Mouse (Mus musculus): ENCODE measurements around the gene B4galt3. TPM values are rescaled to one million over a fixed set of nuclear protein-coding genes. Genes with fewer than 3 reads are reported as not detected.
A peak's percentile ranks its signal among the peaks of the same experiment; 100 is the strongest.

B4galt3 gene
- polyA plus RNA-seq, 1 experiment from 2014 or later: 56.5 TPM

DNA sequence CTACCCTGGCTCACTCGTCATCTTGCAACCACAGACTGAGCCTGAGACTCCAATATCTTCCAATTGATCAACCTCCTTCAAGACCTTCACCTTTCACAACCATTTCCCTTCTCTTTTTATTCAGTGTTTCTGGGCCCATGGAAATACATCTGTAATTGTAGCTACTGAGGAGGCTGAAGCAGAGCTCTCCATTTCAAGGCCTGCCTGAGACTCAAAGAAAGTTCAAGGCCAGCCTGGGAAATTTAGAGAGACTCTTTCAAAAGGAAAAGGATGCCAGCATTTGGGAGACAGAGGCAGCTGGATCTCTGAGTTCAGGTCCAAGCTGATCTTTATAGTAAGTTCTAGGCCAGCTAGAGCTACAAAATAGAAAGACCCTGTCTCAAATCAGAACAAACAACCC lies 42.2 kb upstream of the B4galt3 start:
- Histone ChIP-seq H3K36me3 (ENCODE audit: control insufficient read depth, insufficient read depth, low read length) (no peaks in the 10 kb centered on the region), H3K9ac (ENCODE audit: low read depth, low read length) (no peak overlapping the region), H3K4me2 (ENCODE audit: low read depth, low read length) (no peak overlapping the region), H3K27me3 (replicated peaks; ENCODE audit: control insufficient read depth, insufficient read depth, low read length) (no peaks in the 10 kb centered on the region), H3K27ac (ENCODE audit: low read length) (no peak overlapping the region), H3K4me1 (ENCODE audit: control insufficient read depth, insufficient read depth, low read length) (peaks cover 3% of the 10 kb centered on the region), H3K9me3 (ENCODE audit: control insufficient read depth, low read length) (no peaks in the 10 kb centered on the region), H3K4me3 (ENCODE audit: low read length) (no peak overlapping the region)
- no peak for ATAC-seq
- 92% methylated on average over 1 of the region's 1 CpGs for WGBS

- Histone ChIP-seq H3K9ac (ENCODE audit: low read depth, low read length) (no peak overlapping the region), H3K27ac (ENCODE audit: low read length) (no peak overlapping the region), H3K27me3 (replicated peaks; ENCODE audit: control insufficient read depth, insufficient read depth, low read length) (no peaks in the 10 kb centered on the region), H3K4me2 (ENCODE audit: low read depth, low read length) (no peak overlapping the region), H3K4me1 (ENCODE audit: control insufficient read depth, insufficient read depth, low read length) (no peaks in the 10 kb centered on the region; the same call in 1 of the 2 replicates), H3K36me3 (ENCODE audit: control insufficient read depth, insufficient read depth, low read length) (0 out of 2 replicates have a peak, but pooled peaks cover 3% of the 10 kb centered on the region), H3K9me3 (ENCODE audit: control insufficient read depth, low read length) (no peaks in the 10 kb centered on the region), H3K4me3 (ENCODE audit: low read length) (no peak overlapping the region)
- ATAC-seq: no peak
- 60% methylated on average over 6 of the region's 6 CpGs for WGBS
Observed at GRCm38 (mm10) chr1:171229750-171230149, 40.4 kb upstream of the B4galt3 start.

- ATAC-seq: no peak
- Histone ChIP-seq H3K4me1 (ENCODE audit: control insufficient read depth, insufficient read depth, low read length) (no peaks in the 10 kb centered on the region; the same call in 1 of the 2 replicates), H3K27me3 (replicated peaks; ENCODE audit: control insufficient read depth, insufficient read depth, low read length) (no peaks in the 10 kb centered on the region), H3K4me3 (ENCODE audit: low read length) (no peak overlapping the region), H3K4me2 (ENCODE audit: low read depth, low read length) (no peak overlapping the region), H3K27ac (ENCODE audit: low read length) (no peak overlapping the region), H3K9me3 (ENCODE audit: control insufficient read depth, low read length) (no peaks in the 10 kb centered on the region), H3K9ac (ENCODE audit: low read depth, low read length) (no peak overlapping the region), H3K36me3 (ENCODE audit: control insufficient read depth, insufficient read depth, low read length) (peaks cover 8% of the 10 kb centered on the region; the same call in 1 of the 2 replicates)
- 69% methylated on average over 3 of the region's 3 CpGs for WGBS
Observed at GRCm38 (mm10) chr1:171230215-171230614, 39.9 kb upstream of the B4galt3 start.

GRCm38 (mm10) chr1:171231844-171232243 lies 38.3 kb upstream of the B4galt3 start:
- Histone ChIP-seq H3K27me3 (replicated peaks; ENCODE audit: control insufficient read depth, insufficient read depth, low read length) (no peaks in the 10 kb centered on the region), H3K9me3 (ENCODE audit: control insufficient read depth, low read length) (no peaks in the 10 kb centered on the region), H3K4me2 (ENCODE audit: low read depth, low read length) (no peak overlapping the region), H3K4me1 (ENCODE audit: control insufficient read depth, insufficient read depth, low read length) (no peaks in the 10 kb centered on the region), H3K4me3 (ENCODE audit: low read length) (no peak overlapping the region), H3K9ac (ENCODE audit: low read depth, low read length) (no peak overlapping the region), H3K36me3 (ENCODE audit: control insufficient read depth, insufficient read depth, low read length) (peaks cover 17% of the 10 kb centered on the region; the same call in 1 of the 2 replicates), H3K27ac (ENCODE audit: low read length) (no peak overlapping the region)
- 73% methylated on average over 4 of the region's 4 CpGs for WGBS
- ATAC-seq: no peak

DNA sequence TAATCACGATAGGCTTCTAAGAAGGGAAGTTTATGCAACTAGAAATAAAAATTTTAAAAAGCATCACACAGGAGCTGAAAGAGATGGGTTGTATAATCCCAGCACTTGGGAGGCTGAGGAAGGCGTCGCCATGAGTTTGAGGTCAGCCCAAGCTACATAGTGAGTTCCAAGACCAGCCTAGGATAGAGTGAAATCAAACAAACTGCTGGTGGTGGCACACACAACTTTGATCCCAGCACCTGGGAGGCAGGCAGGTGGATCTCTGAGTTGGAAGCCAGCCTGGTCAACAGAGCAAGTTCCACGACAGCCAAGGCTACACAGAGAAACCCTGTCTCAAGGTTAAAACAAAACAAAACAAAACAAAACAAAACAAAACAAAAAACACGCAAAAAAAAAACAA lies 37.8 kb upstream of the B4galt3 start:
- H3K4me3 ChIP-seq (ENCODE audit: low read length): no peak overlapping the region
- no peak overlapping the region for H3K9ac ChIP-seq (ENCODE audit: low read depth, low read length)
- 81% methylated on average over 5 of the region's 5 CpGs for WGBS
- no peak overlapping the region for H3K27ac ChIP-seq (ENCODE audit: low read length)
- no peak for ATAC-seq
- H3K36me3 ChIP-seq (ENCODE audit: control insufficient read depth, insufficient read depth, low read length): peaks cover 22% of the 10 kb centered on the region
- no peaks in the 10 kb centered on the region for H3K27me3 ChIP-seq (replicated peaks; ENCODE audit: control insufficient read depth, insufficient read depth, low read length)
- no peaks in the 10 kb centered on the region for H3K9me3 ChIP-seq (ENCODE audit: control insufficient read depth, low read length)
- H3K4me1 ChIP-seq (ENCODE audit: control insufficient read depth, insufficient read depth, low read length): no peaks in the 10 kb centered on the region
- no peak overlapping the region for H3K4me2 ChIP-seq (ENCODE audit: low read depth, low read length)

GRCm38 (mm10) chr1:171232800-171233730 lies 37.1 kb upstream of the B4galt3 start:
- 75% methylated on average over 12 of the region's 12 CpGs for WGBS

GRCm38 (mm10) chr1:171234126-171234525 lies 36.0 kb upstream of the B4galt3 start, which contains the start of gene Fcer1g:
Gene Fcer1g (minus strand): TSS chr1:171234365.
- 92% methylated on average over 14 of the region's 14 CpGs for WGBS
- H3K9ac ChIP-seq (ENCODE audit: low read depth, low read length): no peak within 1 kb of the TSS
- ATAC-seq: no peak
- 0 out of 2 replicates have a peak within 1 kb of the TSS, but pooled peaks have one; percentile 4 for H3K4me3 ChIP-seq (ENCODE audit: low read length)
- H3K27me3 ChIP-seq (replicated peaks; ENCODE audit: control insufficient read depth, insufficient read depth, low read length): no peaks in the 10 kb centered on the region
- H3K27ac ChIP-seq (ENCODE audit: low read length): 0 out of 2 replicates have a peak within 1 kb of the TSS, but pooled peaks have one; percentile 21
- no peaks in the 10 kb centered on the region for H3K9me3 ChIP-seq (ENCODE audit: control insufficient read depth, low read length)
- H3K4me2 ChIP-seq (ENCODE audit: low read depth, low read length): no peak within 1 kb of the TSS
- H3K36me3 ChIP-seq (ENCODE audit: control insufficient read depth, insufficient read depth, low read length): peaks cover 31% of the 10 kb centered on the region
- H3K4me1 ChIP-seq (ENCODE audit: control insufficient read depth, insufficient read depth, low read length): no peaks in the 10 kb centered on the region

More at GRCm38 (mm10) chr1:171232800-171233730, 37.1 kb upstream of the B4galt3 start:
- Histone ChIP-seq H3K4me1 (ENCODE audit: control insufficient read depth, insufficient read depth, low read length) (no peaks in the 10 kb centered on the region), H3K9ac (ENCODE audit: low read depth, low read length) (no peak overlapping the region), H3K4me2 (ENCODE audit: low read depth, low read length) (no peak overlapping the region), H3K27me3 (replicated peaks; ENCODE audit: control insufficient read depth, insufficient read depth, low read length) (no peaks in the 10 kb centered on the region), H3K9me3 (ENCODE audit: control insufficient read depth, low read length) (no peaks in the 10 kb centered on the region), H3K4me3 (ENCODE audit: low read length) (0 out of 2 replicates have a peak overlapping the region, but pooled peaks have one; percentile 4), H3K27ac (ENCODE audit: low read length) (0 out of 2 replicates have a peak overlapping the region, but pooled peaks have one; percentile 21), H3K36me3 (ENCODE audit: control insufficient read depth, insufficient read depth, low read length) (peaks cover 27% of the 10 kb centered on the region)
- ATAC-seq: peak; percentile 32

- WGBS: 74% methylated on average over 4 of the region's 4 CpGs
- Histone ChIP-seq H3K9me3 (ENCODE audit: control insufficient read depth, low read length) (no peaks in the 10 kb centered on the region), H3K4me2 (ENCODE audit: low read depth, low read length) (no peak overlapping the region), H3K27ac (ENCODE audit: low read length) (no peak overlapping the region), H3K4me3 (ENCODE audit: low read length) (no peak overlapping the region), H3K4me1 (ENCODE audit: control insufficient read depth, insufficient read depth, low read length) (no peaks in the 10 kb centered on the region), H3K36me3 (ENCODE audit: control insufficient read depth, insufficient read depth, low read length) (peaks cover 33% of the 10 kb centered on the region), H3K9ac (ENCODE audit: low read depth, low read length) (no peak overlapping the region), H3K27me3 (replicated peaks; ENCODE audit: control insufficient read depth, insufficient read depth, low read length) (no peaks in the 10 kb centered on the region)
- ATAC-seq: no peak
Observed at GRCm38 (mm10) chr1:171234538-171234937, 35.6 kb upstream of the B4galt3 start.

- peaks cover 35% of the 10 kb centered on the region for H3K36me3 ChIP-seq (ENCODE audit: control insufficient read depth, insufficient read depth, low read length)
- no peaks in the 10 kb centered on the region for H3K9me3 ChIP-seq (ENCODE audit: control insufficient read depth, low read length)
- 90% methylated on average over 4 of the region's 4 CpGs for WGBS
- H3K9ac ChIP-seq (ENCODE audit: low read depth, low read length): no peak overlapping the region
- no peak for ATAC-seq
- H3K27ac ChIP-seq (ENCODE audit: low read length): no peak overlapping the region
- no peak overlapping the region for H3K4me2 ChIP-seq (ENCODE audit: low read depth, low read length)
- H3K4me1 ChIP-seq (ENCODE audit: control insufficient read depth, insufficient read depth, low read length): no peaks in the 10 kb centered on the region
- H3K27me3 ChIP-seq (replicated peaks; ENCODE audit: control insufficient read depth, insufficient read depth, low read length): no peaks in the 10 kb centered on the region
- no peak overlapping the region for H3K4me3 ChIP-seq (ENCODE audit: low read length)
Observed at GRCm38 (mm10) chr1:171235791-171236190, 34.3 kb upstream of the B4galt3 start.
